Mouse (Mus musculus) mouse embryonic stem cell (cell line): Measurements from ENCODE around the gene Slx1b.
"Not testable (repeated sequence)": the region's sequence is repeated elsewhere in the genome, so short reads cannot be mapped to it uniquely, and the experiment has no call there.

Experiments used
- in situ Hi-C, 2 experiments: fragments of 300-500 bp; cut with MboI; formaldehyde crosslinking; loops; 1 replicate in 1 of 2; 3 replicates in 1 of 2; pipeline ENCODE4 v1.14.3; 2019 to 2020; ENCODE audit warnings: low sequenced_read_pairs in 2 of 2, low pct_unique_long_range_greater_than_20kb in 1 of 2, mixed read lengths in 1 of 2; ENCODE audit not compliant: unreplicated experiment in 1 of 2

Slx1b gene

DNA sequence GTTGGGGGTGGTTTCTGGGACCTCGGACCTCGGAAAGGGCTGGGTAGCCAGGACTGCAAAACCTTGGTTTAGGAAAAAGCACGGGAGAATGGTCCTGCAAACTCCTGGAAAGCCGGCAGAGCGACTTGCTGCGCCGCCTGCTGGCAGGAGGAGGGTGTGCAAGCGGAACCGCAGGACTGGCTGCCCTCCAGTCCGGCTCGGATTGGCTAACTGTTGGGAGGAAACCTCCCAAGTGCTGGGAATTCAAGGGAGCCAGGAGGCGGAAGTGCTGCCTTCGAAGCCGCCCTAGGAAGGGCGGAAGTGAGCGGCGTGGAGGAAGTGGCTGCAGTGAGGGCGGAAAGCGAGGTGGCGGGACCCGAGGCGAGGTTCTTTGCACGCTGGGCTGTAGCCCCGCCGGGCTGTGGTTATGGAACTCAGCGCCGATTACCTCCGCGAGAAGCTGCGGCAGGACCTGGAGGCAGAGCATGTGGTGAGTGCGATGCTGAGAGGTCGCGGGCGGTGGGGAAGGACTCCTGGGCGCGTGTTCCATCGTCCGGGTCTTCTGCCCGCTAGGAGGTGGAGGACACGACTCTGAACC lies at the start of gene Slx1b:
Gene Slx1b (minus strand): TSS at position 154 of the 577 bp plus-strand sequence.
- in situ Hi-C loops = loop anchor here in 1 of 2 experiments (10.0 kb wide), 1 partner anchor 51 kb away; the partner anchor contains the start of gene Sgf29

DNA sequence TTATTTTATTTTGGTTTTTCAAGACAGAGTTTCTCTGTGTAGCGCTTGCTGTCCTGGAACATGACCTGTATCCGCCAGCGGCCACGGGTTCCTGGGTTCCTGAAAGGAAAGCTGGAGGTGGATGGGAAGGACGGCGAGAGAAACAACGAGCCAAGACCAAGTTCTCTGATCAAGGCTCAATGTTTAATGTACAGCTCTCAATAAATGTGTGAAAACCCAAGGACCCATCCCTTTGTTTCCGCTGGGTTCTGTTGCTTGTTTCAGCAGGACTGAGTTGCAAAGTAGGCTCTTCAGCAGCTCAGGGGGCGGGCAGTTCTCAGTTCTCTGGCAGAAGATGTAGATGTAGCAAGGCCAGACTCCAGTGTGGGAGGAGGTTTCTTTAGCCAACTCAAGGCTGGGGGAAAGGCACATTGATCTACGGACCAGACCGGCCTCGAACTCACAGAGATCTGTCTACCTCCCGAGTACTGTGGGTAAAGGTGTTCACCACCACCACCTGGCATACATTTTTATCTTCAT lies 46.4 kb upstream of the Slx1b start:
- in situ Hi-C loops = no loop called here

DNA sequence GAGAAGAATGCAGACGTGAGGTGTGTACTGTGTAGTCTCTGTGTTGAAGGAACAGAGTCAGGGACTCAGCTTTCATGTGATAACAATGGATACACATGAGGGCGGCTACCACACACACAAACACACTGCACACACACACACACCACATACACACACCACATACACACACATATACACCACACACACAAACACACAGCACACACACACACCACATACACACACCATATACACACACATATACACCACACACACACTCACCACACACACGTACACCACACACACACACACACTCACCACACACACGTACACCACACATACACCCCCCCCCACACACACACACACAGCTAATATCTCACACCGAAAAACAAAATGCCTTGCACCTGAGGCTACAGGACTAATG lies 45.9 kb upstream of the Slx1b start:
- in situ Hi-C loops = no loop called here

DNA sequence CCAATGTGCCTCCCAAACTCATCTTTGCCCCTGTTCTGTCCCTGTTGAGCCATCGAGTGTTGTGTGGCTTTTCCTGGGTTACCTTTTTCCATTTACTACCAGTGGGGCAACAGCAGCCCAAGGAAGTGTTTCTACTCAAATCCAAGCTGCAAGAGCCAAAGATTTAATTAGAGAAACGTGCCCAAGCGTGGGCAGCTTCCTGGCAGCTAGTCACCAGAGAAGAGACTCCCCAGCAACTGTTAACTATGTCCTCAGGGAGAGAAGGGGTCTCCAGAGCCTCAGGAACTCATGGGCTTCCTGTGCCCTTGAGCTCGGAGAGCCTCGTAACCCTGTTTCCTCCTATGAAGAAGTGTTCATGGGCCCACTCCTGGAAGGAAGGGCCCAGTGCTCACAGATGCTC lies 45.4 kb upstream of the Slx1b start:
- in situ Hi-C loops = no loop called here

DNA sequence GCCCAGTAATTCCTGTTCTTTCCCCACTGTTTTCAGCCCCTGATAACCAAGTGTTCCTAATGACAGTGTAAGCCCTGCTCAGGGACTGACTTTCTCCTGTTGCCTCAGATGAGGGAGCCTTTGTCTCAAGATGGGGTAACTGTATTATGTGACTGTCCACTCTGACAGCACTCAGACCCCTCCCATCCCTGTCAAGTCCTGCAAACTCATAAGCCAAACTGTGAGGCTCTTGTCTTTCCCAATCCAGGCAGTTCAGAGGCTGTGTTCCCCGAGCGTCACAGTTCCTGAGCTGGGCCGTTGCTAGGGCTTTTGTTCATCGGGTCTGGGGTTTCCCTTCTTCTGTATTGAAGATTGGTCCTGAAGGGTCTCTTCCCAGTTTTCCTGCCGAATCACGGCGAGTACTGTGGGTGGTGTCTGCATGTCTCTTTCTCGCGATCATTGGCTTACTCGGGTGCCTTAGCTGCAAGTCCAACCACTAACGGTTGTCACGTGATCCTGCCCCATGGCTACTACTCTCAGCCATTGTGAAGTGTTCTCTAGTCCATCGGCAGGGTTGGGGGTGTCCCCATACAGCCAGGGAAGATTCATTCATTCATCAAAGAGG lies 44.6 kb upstream of the Slx1b start:
- in situ Hi-C loops = no loop called here

DNA sequence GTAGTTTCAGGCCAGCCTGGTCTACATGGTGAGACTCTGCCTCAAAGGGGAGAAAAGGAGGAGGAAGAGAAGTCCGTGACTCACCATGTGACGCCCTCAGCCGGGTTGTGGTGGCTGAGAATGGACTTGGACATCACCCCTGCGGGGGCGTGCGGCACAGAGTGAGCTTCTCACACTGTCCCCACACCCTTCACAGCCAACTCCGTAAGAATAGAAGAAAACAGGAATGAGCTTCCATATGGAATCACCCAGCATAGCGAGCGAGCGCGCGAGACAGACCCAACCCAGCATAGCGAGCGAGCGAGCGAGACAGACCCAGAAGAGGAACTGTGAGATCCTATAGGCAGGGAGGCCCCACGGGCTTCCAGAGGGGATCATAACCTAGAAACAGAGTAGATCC lies 44.0 kb upstream of the Slx1b start:
- in situ Hi-C loops = no loop called here

DNA sequence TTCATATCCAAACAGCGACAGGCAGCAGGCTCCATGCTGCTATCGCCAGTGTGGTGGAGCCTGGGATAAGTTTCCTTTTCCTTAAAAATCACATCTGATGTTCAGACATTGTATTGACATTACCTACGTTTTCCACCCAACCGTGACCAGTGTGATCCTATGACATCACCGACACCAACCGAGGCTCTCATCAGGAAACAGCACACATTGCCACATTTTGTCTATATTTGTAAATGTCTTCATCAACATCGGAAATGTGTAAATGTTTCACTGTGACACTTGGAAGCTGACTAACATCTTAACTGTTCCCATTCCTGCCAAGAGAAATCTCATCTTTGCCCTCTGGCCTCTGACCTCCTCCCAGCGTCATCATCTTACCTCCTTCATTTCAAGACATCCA lies 40.5 kb upstream of the Slx1b start:
- in situ Hi-C loops = no loop called here

DNA sequence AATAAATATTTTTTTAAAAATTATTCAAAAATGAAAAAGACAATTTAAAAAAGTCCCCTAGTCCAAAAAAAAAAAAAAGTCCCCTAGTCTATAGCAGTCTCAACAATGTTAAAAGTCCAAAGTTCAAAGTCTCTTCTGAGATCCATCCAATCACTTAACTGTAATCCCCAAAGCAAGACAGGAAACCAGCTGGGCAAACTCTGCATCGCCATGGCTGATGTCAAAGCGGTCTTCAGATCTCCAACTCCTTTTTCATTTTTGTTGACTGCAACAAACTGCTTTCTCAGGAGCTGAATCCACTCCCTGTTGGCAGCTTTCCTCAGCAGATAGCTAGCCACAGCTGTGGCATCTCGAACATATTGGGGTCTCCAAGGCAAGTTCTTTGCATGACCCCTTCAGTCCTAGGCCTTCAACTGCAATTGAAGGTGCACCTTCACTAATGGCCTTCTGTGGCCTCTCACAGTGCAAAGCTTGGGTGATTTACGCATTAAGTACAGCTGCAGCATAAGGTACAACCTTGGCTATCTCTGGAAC lies 34.7 kb upstream of the Slx1b start:
- in situ Hi-C loops = not testable (repeated sequence)

DNA sequence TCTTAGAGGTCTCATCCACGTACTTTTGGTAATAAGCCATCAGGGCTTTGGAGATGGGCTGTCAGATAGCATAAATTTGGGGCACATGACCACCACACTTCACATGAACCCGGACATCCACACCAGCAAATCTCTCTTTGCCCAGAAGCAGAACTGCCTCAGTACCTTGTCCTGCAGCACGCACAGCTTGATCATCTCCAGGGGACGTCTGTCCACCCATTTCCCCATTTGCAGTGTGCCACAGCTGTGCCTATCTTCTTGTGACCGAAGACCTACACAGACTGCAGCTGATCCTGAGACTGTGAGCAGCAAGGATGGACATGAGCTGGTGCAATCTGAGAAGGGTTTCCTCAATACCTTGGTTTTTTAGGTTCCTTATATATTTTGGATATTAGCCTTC lies 30.1 kb upstream of the Slx1b start:
- in situ Hi-C loops = no loop called here

DNA sequence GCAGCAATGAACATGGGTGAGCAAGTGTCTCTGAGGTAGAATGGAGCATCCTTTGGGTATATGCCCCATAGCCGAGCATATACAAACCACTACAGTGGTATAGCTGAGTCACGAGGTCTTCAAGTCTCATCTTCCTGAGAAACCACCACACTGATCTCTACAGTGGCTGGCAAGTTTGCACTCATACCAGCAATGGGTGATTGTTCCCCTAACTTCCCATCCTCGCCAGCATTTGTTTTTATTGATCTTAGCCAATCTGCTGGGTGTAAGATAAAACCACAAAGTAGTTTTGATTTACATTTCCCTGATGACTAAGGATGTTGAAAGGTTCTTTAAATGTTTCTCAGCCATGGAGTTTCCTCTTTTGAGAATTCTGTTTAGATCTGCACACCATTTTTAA lies 29.5 kb upstream of the Slx1b start:
- in situ Hi-C loops = no loop called here

DNA sequence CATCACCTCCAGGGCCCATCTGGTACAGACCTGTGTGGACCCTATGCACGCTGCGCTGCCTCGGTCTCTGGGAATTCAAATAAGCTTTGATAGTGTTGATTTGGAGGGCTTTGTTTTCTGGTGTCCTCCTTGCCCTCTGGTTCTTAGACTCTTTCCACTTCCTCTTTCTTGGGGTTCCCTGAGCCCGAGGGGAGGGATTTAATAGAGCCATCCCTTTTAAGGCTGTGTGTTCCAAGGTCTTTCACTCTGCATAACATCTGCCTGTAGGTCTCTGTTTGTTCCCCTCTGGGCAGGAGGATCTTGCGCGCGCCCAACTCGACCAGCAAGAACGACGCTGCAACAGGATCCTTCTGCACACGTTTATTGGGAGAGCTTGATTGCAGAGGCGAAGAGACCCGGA lies 26.1 kb upstream of the Slx1b start:
- in situ Hi-C loops = no loop called here

DNA sequence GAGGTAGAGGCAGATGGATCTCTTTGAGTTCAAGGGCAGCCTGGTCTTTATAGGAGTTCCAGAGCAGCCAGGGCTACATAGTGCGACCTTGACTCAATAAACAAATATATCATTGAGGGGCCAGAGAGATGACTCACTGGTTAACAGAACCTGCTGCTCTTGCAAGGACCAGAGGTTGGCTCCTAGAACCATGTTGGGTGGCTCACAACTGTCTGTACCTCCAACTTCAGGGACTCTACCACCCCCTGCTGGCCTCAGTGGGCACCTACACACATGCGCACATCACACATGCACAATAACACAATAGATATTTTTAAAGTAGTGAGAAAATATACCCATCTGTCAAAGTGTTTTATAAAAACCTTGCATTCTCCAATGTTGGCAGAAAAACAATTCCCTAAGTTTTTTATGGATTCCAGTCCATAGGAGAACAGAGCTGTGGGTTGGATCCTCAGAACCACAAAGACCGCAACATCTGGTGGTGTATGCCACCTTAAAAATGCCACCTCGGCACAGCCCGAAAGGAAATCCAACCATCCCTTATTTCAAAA lies 23.3 kb upstream of the Slx1b start:
- in situ Hi-C loops = no loop called here

DNA sequence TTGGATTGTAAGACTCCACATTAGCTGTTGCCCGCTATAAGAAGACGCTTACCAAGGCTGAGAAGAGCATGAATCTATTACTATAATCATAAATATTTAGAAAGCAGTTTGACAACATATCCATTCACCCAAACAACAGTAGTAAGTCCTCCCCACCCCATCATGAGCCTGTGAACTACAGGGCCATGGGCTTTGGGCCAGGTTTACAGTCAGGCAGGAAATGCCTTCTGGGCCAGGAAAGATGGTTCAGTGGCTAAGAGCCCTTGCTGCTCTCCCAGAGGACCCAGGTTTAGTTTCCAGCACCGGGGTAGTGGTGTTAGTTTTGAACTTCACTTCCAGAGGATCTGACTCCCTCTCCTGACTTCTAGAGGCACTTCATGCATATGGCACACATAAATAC lies 22.0 kb upstream of the Slx1b start:
- in situ Hi-C loops = no loop called here

DNA sequence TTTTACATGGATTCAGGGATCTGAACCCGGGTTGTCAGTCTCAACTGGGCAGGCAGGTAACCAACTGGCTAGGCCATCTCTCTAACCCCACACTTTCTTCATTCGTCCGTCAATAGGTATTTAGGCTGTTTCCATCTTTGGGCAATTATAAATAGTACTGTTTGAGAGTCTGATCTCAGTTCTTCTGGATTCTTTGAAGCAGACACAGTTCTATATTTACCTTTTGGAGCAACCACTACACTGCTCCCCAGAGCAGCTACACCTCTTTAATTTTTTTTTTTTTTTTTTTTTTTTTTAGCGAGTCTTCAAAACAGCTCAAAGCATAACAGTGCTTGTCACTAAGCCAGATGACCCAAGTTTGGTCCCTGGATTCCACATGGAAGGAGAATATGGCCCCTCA lies 20.1 kb upstream of the Slx1b start:
- in situ Hi-C loops = no loop called here

DNA sequence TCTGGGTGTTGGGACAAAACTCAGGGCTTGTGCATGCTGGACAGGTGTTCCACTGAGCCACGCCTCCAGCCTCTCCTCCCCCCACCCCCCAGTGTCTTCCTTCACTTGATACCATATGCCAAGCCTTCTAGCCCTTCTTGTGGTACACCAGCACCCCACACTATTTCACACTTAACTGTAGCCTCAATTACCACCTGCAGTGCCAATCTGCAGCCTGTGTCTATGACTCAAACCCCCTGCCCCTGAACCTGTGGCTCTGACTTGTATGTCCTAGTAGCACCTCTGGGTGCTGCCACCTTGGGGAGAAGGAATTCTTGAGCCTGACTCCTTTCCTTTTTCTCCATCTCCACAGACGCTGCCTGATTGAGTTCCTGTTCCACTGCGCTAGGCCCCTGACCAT lies 16.3 kb upstream of the Slx1b start:
- in situ Hi-C loops = no loop called here

DNA sequence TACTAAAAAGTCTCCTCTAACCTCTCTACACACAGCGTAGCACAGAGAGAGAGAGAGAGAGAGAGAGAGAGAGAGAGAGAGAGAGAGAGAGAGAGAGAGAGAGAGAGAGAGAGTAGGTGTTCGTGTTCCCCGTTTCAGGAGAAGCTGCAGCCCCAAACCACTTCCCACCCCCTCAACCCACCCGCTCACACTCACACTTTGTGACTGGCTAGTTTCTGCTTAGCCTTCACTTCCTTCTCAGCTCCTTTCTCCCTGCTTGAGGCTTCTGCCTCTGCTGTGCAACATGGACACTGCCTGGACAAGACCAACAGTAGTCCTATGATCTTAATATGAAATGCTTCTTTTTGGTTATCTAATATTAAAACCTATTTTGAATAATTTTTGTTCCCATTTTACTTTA lies 14.7 kb upstream of the Slx1b start:
- in situ Hi-C loops = no loop called here

DNA sequence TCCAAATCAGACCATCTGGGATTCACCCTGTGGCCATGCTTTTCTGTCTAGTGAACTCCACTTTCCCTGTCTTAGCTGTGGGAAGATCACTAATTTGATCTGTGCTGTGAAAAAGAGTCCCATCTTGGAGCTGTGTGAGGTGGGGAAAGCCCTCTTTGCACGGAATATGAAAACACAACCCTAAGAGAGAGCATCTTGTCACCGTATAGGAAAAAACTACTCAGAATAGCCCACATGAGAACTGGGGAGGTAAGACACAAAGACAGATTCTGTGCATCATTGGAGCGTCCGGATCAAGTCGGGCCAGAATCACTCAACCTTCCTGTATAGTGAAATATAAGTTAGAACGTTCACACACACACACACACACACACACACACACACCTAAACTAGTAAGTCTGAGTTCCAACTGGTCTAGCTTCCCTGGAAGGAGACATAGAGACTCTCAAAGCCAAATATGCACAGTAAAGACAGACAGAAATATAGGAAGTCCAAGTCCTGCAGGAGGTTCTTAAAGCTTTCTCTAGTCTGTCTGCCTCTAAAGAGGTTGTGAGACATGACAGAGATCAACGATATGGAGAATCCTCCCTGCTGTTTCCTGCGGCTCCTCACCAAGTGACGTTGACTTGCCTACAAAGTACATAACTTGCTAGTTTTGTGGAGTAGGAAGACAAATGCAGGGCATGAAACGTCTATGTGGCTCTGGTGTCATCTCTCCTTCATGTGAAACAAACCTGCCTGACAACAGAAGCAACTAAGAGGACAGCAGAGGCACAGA lies 12.8 kb upstream of the Slx1b start:
- in situ Hi-C loops = no loop called here

DNA sequence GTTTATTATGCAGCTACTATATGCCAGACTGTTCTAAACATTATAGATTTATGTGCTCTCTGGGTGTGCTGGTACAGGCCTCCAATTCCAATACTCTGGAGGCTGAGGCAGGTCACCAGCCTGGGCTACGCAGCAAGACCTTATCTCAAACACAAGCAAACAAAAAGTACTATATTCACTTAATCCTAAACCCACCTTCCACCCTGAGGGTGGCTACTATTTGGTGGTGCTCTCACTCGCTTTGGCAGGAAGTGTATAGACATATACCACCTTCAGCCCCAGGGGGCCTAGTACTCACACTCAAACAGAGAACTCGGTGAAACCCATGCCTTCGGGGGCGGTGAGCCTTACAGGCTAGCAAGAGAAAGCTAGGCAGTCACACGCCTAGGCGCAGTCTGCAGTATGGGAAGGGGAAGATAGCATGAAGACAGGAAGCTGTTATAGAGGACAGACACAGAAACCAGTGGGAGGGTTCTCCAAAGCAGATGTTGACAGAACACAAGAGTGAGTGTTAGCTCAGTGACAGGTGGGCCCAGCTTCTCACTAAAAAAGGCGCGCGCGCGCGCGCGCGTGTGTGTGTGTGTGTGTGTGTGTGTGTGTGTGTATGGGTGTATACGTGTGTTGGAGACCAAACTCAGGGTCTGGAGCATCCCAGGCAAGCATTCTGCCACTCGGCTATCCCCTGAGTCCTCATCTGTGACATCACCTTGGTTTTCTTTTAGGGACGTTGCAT lies 12.0 kb upstream of the Slx1b start, which contains the start of gene Coro1a:
Gene Coro1a (minus strand): TSS at position 346 of the 733 bp plus-strand sequence.
- in situ Hi-C loops = no loop called here
